Mouse (Mus musculus) cortical plate, adult 2 months (tissue): ENCODE data around the gene Abhd6. TPM values are rescaled to one million over a fixed set of nuclear protein-coding genes. Genes with fewer than 3 reads are reported as not detected.

Experiments used
- H3K27ac ChIP-seq: fragments of 200-500 bp; 2 replicates; pipeline ENCODE4 v1.5.1; 2012; ENCODE audit warnings: low read length, control low read depth, inconsistent platforms; ENCODE audit not compliant: insufficient read depth
- H3K4me1 ChIP-seq: fragments of 200-500 bp; 2 replicates; pipeline ENCODE4 v1.6.1; 2011; ENCODE audit warnings: low read length; ENCODE audit not compliant: control insufficient read depth, insufficient read depth
- H3K4me3 ChIP-seq: fragments of 200-500 bp; 2 replicates; pipeline ENCODE4 v1.5.1; 2011; ENCODE audit warnings: mild to moderate bottlenecking, low read length, control low read depth; ENCODE audit not compliant: insufficient read depth
- CTCF ChIP-seq: fragments of 200-500 bp; IDR thresholded peaks from 2 replicates; pipeline ENCODE4 v1.5.1; 2011; ENCODE audit warnings: mild to moderate bottlenecking, control low read depth, low read length; ENCODE audit not compliant: insufficient read depth; ENCODE audit errors: extremely low read depth
- POLR2A ChIP-seq: fragments of 200-500 bp; IDR thresholded peaks from 2 replicates; pipeline ENCODE4 v1.6.1; 2011; ENCODE audit warnings: mild to moderate bottlenecking, low read length, control low read depth; ENCODE audit not compliant: insufficient read depth; ENCODE audit errors: extremely low read depth
- polyA plus RNA-seq: library from polyadenylated mRNA; depleted of rRNA; stranded (reverse); fragments of >200 nt; gene quantifications from 2 replicates; pipeline ENCODE4 v1.2.3, GENCODE M21; 2012

The Abhd6 gene
- polyA plus RNA-seq, 1 experiment, result 53.3 TPM

- no peak for TF ChIP-seq POLR2A
- TF ChIP-seq CTCF, result no peak
- peaks cover 5% of the 10 kb centered on the region for H3K4me1 ChIP-seq
- no peak overlapping the region for H3K4me3 ChIP-seq
- no peak overlapping the region for H3K27ac ChIP-seq
Observed at GRCm38 (mm10) chr14:8038791-8039448, 36.2 kb downstream of the Abhd6 start.

GRCm38 (mm10) chr14:8040179-8040578, 37.5 kb downstream of the Abhd6 start:
- H3K27ac ChIP-seq, result no peak overlapping the region
- TF ChIP-seq POLR2A (no peak), CTCF (no peak)
- no peak overlapping the region for H3K4me3 ChIP-seq
- H3K4me1 ChIP-seq, result peaks cover 5% of the 10 kb centered on the region

GRCm38 (mm10) chr14:8040911-8041678, 38.4 kb downstream of the Abhd6 start:
- TF ChIP-seq POLR2A, result no peak
- no peak for TF ChIP-seq CTCF

GRCm38 (mm10) chr14:8042120-8042519, 39.4 kb downstream of the Abhd6 start:
- Histone ChIP-seq H3K27ac (no peak overlapping the region), H3K4me1 (peaks cover 5% of the 10 kb centered on the region), H3K4me3 (no peak overlapping the region)
- TF ChIP-seq POLR2A, result no peak
- no peak for TF ChIP-seq CTCF

More at GRCm38 (mm10) chr14:8040911-8041678, 38.4 kb downstream of the Abhd6 start:
- no peak overlapping the region for H3K4me3 ChIP-seq
- no peak overlapping the region for H3K27ac ChIP-seq
- peaks cover 5% of the 10 kb centered on the region for H3K4me1 ChIP-seq

GRCm38 (mm10) chr14:8042577-8042976, 39.9 kb downstream of the Abhd6 start:
- H3K4me3 ChIP-seq, result no peak overlapping the region
- TF ChIP-seq CTCF, result no peak
- no peak for TF ChIP-seq POLR2A
- peaks cover 5% of the 10 kb centered on the region for H3K4me1 ChIP-seq
- no peak overlapping the region for H3K27ac ChIP-seq

- H3K27ac ChIP-seq, result no peak overlapping the region
Observed at GRCm38 (mm10) chr14:8044330-8044729, 41.6 kb downstream of the Abhd6 start.

GRCm38 (mm10) chr14:8044786-8045185, 42.1 kb downstream of the Abhd6 start:
- no peak for TF ChIP-seq POLR2A
- TF ChIP-seq CTCF, result no peak
- H3K27ac ChIP-seq, result no peak overlapping the region
- peaks cover 2% of the 10 kb centered on the region; the same call in 1 of the 2 replicates for H3K4me1 ChIP-seq
- no peak overlapping the region for H3K4me3 ChIP-seq

More at GRCm38 (mm10) chr14:8044330-8044729, 41.6 kb downstream of the Abhd6 start:
- Histone ChIP-seq H3K4me1 (peaks cover 5% of the 10 kb centered on the region), H3K4me3 (no peak overlapping the region)
- TF ChIP-seq POLR2A (no peak), CTCF (0 out of 2 replicates have a peak, but pooled peaks have one; percentile 24)

GRCm38 (mm10) chr14:8045187-8045846, 42.6 kb downstream of the Abhd6 start:
- Histone ChIP-seq H3K4me1 (peaks cover under 1% of the 10 kb centered on the region; the same call in 1 of the 2 replicates), H3K27ac (no peak overlapping the region), H3K4me3 (no peak overlapping the region)
- TF ChIP-seq CTCF (no peak), POLR2A (no peak)

GRCm38 (mm10) chr14:8046839-8047238, 44.1 kb downstream of the Abhd6 start:
- no peaks in the 10 kb centered on the region for H3K4me1 ChIP-seq
- no peak overlapping the region for H3K27ac ChIP-seq
- H3K4me3 ChIP-seq, result no peak overlapping the region
- TF ChIP-seq POLR2A (no peak), CTCF (no peak)

GRCm38 (mm10) chr14:8049334-8049733, 46.6 kb downstream of the Abhd6 start:
- TF ChIP-seq CTCF (no peak), POLR2A (no peak)
- Histone ChIP-seq H3K4me1 (no peaks in the 10 kb centered on the region), H3K4me3 (no peak overlapping the region), H3K27ac (no peak overlapping the region)
